Mouse (Mus musculus) cerebellum, adult 2 months (tissue): ENCODE data around the gene Pelo.

Source experiments
- CTCF ChIP-seq: fragments of 200-500 bp; IDR thresholded peaks from 2 replicates; pipeline ENCODE4 v1.5.1; 2011; ENCODE audit warnings: low read depth, mild to moderate bottlenecking, control low read depth, low read length, moderate library complexity, borderline replicate concordance; ENCODE audit not compliant: insufficient read depth
- POLR2A ChIP-seq: fragments of 200-500 bp; IDR thresholded peaks from 2 replicates; pipeline ENCODE4 v1.6.1; 2011; ENCODE audit warnings: low read length, control low read depth, borderline replicate concordance; ENCODE audit not compliant: insufficient read depth

- no peak for TF ChIP-seq POLR2A
- no peak for TF ChIP-seq CTCF
Observed at GRCm38 (mm10) chr13:115067324-115067967, 22.5 kb downstream of the Pelo start.
